Mouse (Mus musculus) heart, adult 2 months (tissue): ENCODE data around the gene Daam1. TPM values are rescaled to one million over a fixed set of nuclear protein-coding genes. Genes with fewer than 3 reads are reported as not detected.

Experiments
- DNase-seq, 2 experiments: peaks; one replicate each; pipeline ENCODE4 v3.0.0; 2021
- H3K27ac ChIP-seq: fragments of 200-600 bp; 2 replicates; pipeline ENCODE4 v1.8.1; 2022
- H3K27me3 ChIP-seq: fragments of 200-500 bp; 2 replicates; pipeline ENCODE4 v1.6.1; 2012; ENCODE audit warnings: mild to moderate bottlenecking, low read length, inconsistent platforms, mixed read lengths; ENCODE audit not compliant: control insufficient read depth, insufficient read depth
- H3K36me3 ChIP-seq: fragments of 200-500 bp; 2 replicates; pipeline ENCODE4 v1.6.1; 2012; ENCODE audit warnings: low read length, inconsistent platforms; ENCODE audit not compliant: control insufficient read depth, insufficient read depth
- H3K4me1 ChIP-seq: fragments of 200-500 bp; 2 replicates; pipeline ENCODE4 v1.6.1; 2011; ENCODE audit warnings: low read length; ENCODE audit not compliant: control insufficient read depth, insufficient read depth
- H3K4me3 ChIP-seq: fragments of 200-600 bp; 2 replicates; pipeline ENCODE4 v1.8.1; 2022
- H3K79me2 ChIP-seq: fragments of 200-500 bp; replicated peaks from 2 replicates; pipeline ENCODE4 v1.6.1; 2012; ENCODE audit warnings: mild to moderate bottlenecking, inconsistent platforms, low read length, moderate library complexity, mixed read lengths; ENCODE audit not compliant: control insufficient read depth, insufficient read depth
- H3K9ac ChIP-seq: fragments of 200-500 bp; 2 replicates; pipeline ENCODE4 v1.6.1; 2012; ENCODE audit warnings: low read depth, mild to moderate bottlenecking, control low read depth, inconsistent platforms, low read length, mixed read lengths
- CTCF ChIP-seq: fragments of 200-600 bp; IDR thresholded peaks from 2 replicates; pipeline ENCODE4 v1.8.1; 2022; ENCODE audit warnings: antibody characterized with exemption, mild to moderate bottlenecking, moderate library complexity
- EP300 ChIP-seq: fragments of 200-500 bp; IDR thresholded peaks from 2 replicates; pipeline ENCODE4 v1.6.1; 2011; ENCODE audit warnings: low read depth, low read length, control low read depth; ENCODE audit not compliant: insufficient read depth
- POLR2A ChIP-seq: fragments of 200-500 bp; IDR thresholded peaks from 2 replicates; pipeline ENCODE4 v1.6.1; 2011; ENCODE audit warnings: mild to moderate bottlenecking, low read depth, low read length, control low read depth; ENCODE audit not compliant: insufficient read depth
- WGBS: fragments of 180-500 bp; shearing (Covaris S2); methylation state at CpG from one replicate; pipeline ENCODE4 v1.1.7; 2018; 5-methylcytosine and 5-hydroxymethylcytosine counted together
- intact Hi-C: fragments of 180-260 bp; cut with DNase I; formaldehyde crosslinking; loops from one replicate; pipeline ENCODE4 v1.15.1; 2025
- polyA plus RNA-seq: library from polyadenylated mRNA; depleted of rRNA; stranded (reverse); fragments of >200 nt; gene quantifications from 2 replicates; pipeline ENCODE4 v1.2.3, GENCODE M21; 2012
- total RNA-seq, 2 experiments: library from RNA; stranded (reverse); gene quantifications; 2 replicates each; pipeline ENCODE4 v1.2.3; 2021

The Daam1 gene
- total and polyA plus RNA-seq, 3 experiments: 13.1 to 77.6 (median 67.2) TPM

GRCm38 (mm10) chr12:71980746-71981145, 149.9 kb downstream of the Daam1 start:
- H3K27me3 ChIP-seq: no peaks in the 10 kb centered on the region
- 0 out of 2 replicates have a peak overlapping the region, but pooled peaks have one; percentile 17 for H3K9ac ChIP-seq
- peak overlapping the region; percentile 86 for H3K27ac ChIP-seq
- peaks cover 38% of the 10 kb centered on the region for H3K36me3 ChIP-seq
- intact Hi-C loops: no loop called here
- WGBS: 66% methylated on average over 11 of the region's 11 CpGs
- H3K4me3 ChIP-seq: no peak overlapping the region
- H3K4me1 ChIP-seq: peaks cover 20% of the 10 kb centered on the region
- DNase-seq: no peak
- no peak for TF ChIP-seq POLR2A
- no peak for TF ChIP-seq CTCF
- no peak for TF ChIP-seq EP300
- H3K79me2 ChIP-seq: no peaks in the 10 kb centered on the region

DNA sequence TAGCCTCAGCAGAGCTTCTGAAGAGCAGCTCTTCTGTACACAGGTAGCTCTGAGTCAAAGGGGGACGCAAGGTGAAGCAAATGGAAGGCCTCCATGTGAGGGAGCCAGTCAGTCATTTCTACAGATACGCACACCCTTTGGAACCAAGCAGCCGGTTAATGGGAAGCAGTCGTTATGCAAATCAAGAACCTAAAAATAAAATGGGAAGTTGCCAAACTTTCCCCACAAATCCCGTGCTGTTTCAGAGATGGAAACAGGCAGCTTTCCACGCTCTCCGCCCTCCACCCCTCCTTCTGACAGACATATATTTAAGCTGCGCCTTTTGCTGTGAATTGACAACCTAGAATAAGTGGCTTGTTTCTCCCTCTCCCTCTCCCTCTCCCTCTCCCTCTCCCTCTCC, 150.4 kb downstream of the Daam1 start:
- intact Hi-C loops: no loop called here
- DNase-seq: peak in 1 of 2 experiments; percentile 65
- peaks cover 20% of the 10 kb centered on the region for H3K4me1 ChIP-seq
- H3K9ac ChIP-seq: peak overlapping the region; percentile 17; the same call in 1 of the 2 replicates
- WGBS: 34% methylated on average over 8 of the region's 8 CpGs
- H3K36me3 ChIP-seq: peaks cover 34% of the 10 kb centered on the region
- H3K4me3 ChIP-seq: no peak overlapping the region
- H3K27ac ChIP-seq: peak overlapping the region; percentile 86
- peak; percentile 67; the same call in 1 of the 2 replicates for TF ChIP-seq EP300
- TF ChIP-seq CTCF: 0 out of 2 replicates have a peak, but pooled peaks have one; percentile 12
- no peak for TF ChIP-seq POLR2A
- no peaks in the 10 kb centered on the region for H3K27me3 ChIP-seq
- H3K79me2 ChIP-seq: no peaks in the 10 kb centered on the region

DNA sequence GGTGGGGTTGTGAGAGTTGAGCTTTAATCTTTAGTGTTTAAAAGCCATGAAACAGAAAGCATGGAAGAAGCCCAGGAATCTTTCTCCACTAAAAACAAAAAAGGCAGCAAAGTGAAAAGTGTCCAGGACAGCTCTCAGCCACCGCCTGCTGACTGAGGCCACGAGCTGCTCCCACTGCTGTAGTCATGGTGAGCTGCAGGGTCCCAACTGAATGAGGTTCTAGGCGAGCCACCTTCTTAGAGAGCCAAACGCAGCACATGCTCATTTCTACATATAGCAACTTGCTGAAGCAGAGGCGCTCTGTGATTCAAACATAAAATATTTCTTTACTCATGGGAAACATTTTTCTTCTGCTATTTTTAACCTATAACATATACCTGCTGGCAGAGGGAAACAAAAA, 150.9 kb downstream of the Daam1 start:
- H3K79me2 ChIP-seq: no peaks in the 10 kb centered on the region
- peaks cover 20% of the 10 kb centered on the region for H3K4me1 ChIP-seq
- H3K36me3 ChIP-seq: peaks cover 31% of the 10 kb centered on the region
- no peak overlapping the region for H3K4me3 ChIP-seq
- H3K27ac ChIP-seq: peak overlapping the region; percentile 75
- no peak for TF ChIP-seq EP300
- peak; percentile 18; the same call in 1 of the 2 replicates for TF ChIP-seq CTCF
- TF ChIP-seq POLR2A: no peak
- no peak overlapping the region for H3K9ac ChIP-seq
- WGBS: 49% methylated on average over 5 of the region's 5 CpGs
- intact Hi-C loops: loop anchor here (2.0 kb wide), 1 partner anchor 43 kb away; no protein-coding TSS in a partner anchor
- no peaks in the 10 kb centered on the region for H3K27me3 ChIP-seq
- no peak for DNase-seq

- DNase-seq: peak in 1 of 2 experiments; percentile 67
- no peak overlapping the region for H3K9ac ChIP-seq
- no peak overlapping the region for H3K4me3 ChIP-seq
- H3K79me2 ChIP-seq: no peaks in the 10 kb centered on the region
- H3K36me3 ChIP-seq: peaks cover 19% of the 10 kb centered on the region
- no peaks in the 10 kb centered on the region for H3K27me3 ChIP-seq
- H3K27ac ChIP-seq: peak overlapping the region; percentile 30
- peaks cover 16% of the 10 kb centered on the region for H3K4me1 ChIP-seq
- WGBS: 51% methylated on average over 10 of the region's 10 CpGs
- intact Hi-C loops: loop anchor here (2.0 kb wide), 1 partner anchor 44 kb away; no protein-coding TSS in a partner anchor
- TF ChIP-seq POLR2A: no peak
- TF ChIP-seq EP300: no peak
- TF ChIP-seq CTCF: no peak
Measured at GRCm38 (mm10) chr12:71983102-71983715, 152.3 kb downstream of the Daam1 start.

- TF ChIP-seq POLR2A (no peak), CTCF (no peak)
- no peak for DNase-seq
- WGBS: 73% methylated on average over 2 of the region's 2 CpGs
- no peak overlapping the region for H3K9ac ChIP-seq
- H3K4me1 ChIP-seq: peaks cover 7% of the 10 kb centered on the region; the same call in 1 of the 2 replicates
- H3K27me3 ChIP-seq: no peaks in the 10 kb centered on the region
- H3K36me3 ChIP-seq: no peaks in the 10 kb centered on the region; the same call in none of the 2 replicates
- intact Hi-C loops: no loop called here
- no peaks in the 10 kb centered on the region for H3K79me2 ChIP-seq
- H3K27ac ChIP-seq: no peak overlapping the region
- no peak overlapping the region for H3K4me3 ChIP-seq
Measured at GRCm38 (mm10) chr12:71987161-71987560, 156.3 kb downstream of the Daam1 start.

GRCm38 (mm10) chr12:71987885-71988284, 157.0 kb downstream of the Daam1 start:
- H3K9ac ChIP-seq: no peak overlapping the region
- H3K27ac ChIP-seq: no peak overlapping the region
- no peak for DNase-seq
- 85% methylated on average over 4 of the region's 4 CpGs for WGBS
- no peaks in the 10 kb centered on the region for H3K27me3 ChIP-seq
- H3K79me2 ChIP-seq: no peaks in the 10 kb centered on the region
- H3K36me3 ChIP-seq: no peaks in the 10 kb centered on the region; the same call in none of the 2 replicates
- H3K4me3 ChIP-seq: no peak overlapping the region
- H3K4me1 ChIP-seq: peaks cover 3% of the 10 kb centered on the region; the same call in 1 of the 2 replicates
- intact Hi-C loops: no loop called here
- TF ChIP-seq POLR2A (no peak), CTCF (peak; percentile 46)
